In genomic region chr2:129999296-129999695, GRCm38 (mm10) we compare ENCODE assay signal across 19 mouse cellular contexts. TPM values are rescaled to one million over a fixed set of nuclear protein-coding genes. Genes with fewer than 3 reads are reported as not detected.
DNase-seq lines count a peak whose midpoint lies in the region; ATAC-seq lines count a peak whose summit lies in the region.
"Had no signal": no experiment of that assay in that cellular context is flagged by ENCODE, and none has a peak within 500 bp of the region (broad histone marks: within the 10 kb centered on the region; RNA-seq: fewer than 3 reads in every experiment).

No protein-coding gene starts in this region.

- no peak for DNase-seq in cerebellum, postnatal 4 days (ENCODE audit: low spot score in 2 of 2)
- DNase-seq in adipocyte (ENCODE audit: low spot score): peak; percentile 13
- DNase-seq in cerebellum, adult 8-10 months: peak; percentile 33
- DNase-seq in cerebellum, postnatal 36 days: peak; percentile 14 to 39
- no peak for DNase-seq in liver
- DNase-seq in gastrocnemius, adult 18-20 months (ENCODE audit: low spot score): no peak
- DNase-seq: adrenal gland, postnatal 14 days; gastrocnemius, adult 2 months; heart, postnatal 4 days; kidney, adult 2 months; lung, adult 18-20 months; lung, postnatal 10 days; retina, postnatal 1 day; thymus, adult 18-20 months; thymus, postnatal 36 days had no signal

- ATAC-seq in cerebellum, adult (ENCODE audit: insufficient number of reproducible peaks, low FRiP score, low TSS enrichment): 0 out of 2 replicates have a peak, but pooled peaks have one; percentile 18
- ATAC-seq: activated CD4-positive, CD25-positive, alpha-beta regulatory T cell, adult 4 months; liver, embryonic 12.5 days; midbrain, embryonic 16.5 days had no signal

RNA-seq across cellular contexts. Expression of gene Tgm3, which starts 12.9 kb away (rescaled TPM):
- not detected for total RNA-seq in gastrocnemius, adult 18-20 months (2021)
- total RNA-seq: gastrocnemius, adult 2 months had no signal

Comparison
In these comparisons a context has a peak if more than half of its experiments do, and no peak if none do; other contexts are left out.
1. DNase-seq: peak in adipocyte (single experiment), cerebellum, adult 8-10 months (single experiment) and cerebellum, postnatal 36 days (2 of 2); none in cerebellum, postnatal 4 days (0 of 2), liver (single experiment) and gastrocnemius, adult 18-20 months (single experiment).